Mouse (Mus musculus) heart, postnatal 0 days (tissue): ENCODE measurements at regions not wholly inside any gene's neighbourhood (a gene's known extent, or its start where the extent isn't known, plus 50 kb on each side); places are given as distances from the start of the nearest gene placed in this dataset.

ENCODE experiments used
- CTCF ChIP-seq: IDR thresholded peaks from 2 replicates; pipeline ENCODE4 v1.5.1; 2016; ENCODE audit warnings: antibody characterized with exemption, control low read depth, low read depth
- EP300 ChIP-seq: IDR thresholded peaks from 2 replicates; pipeline ENCODE4 v1.6.1; 2016; ENCODE audit warnings: antibody characterized with exemption, low read depth

- TF ChIP-seq CTCF (no peak), EP300 (no peak)
Observed at GRCm38 (mm10) chr7:51360134-51360533, 150.7 kb upstream of the Ano5 start.
